Mouse (Mus musculus) kidney, adult 2 months (tissue): Measurements from ENCODE around the gene Lgr5. TPM values are rescaled to one million over a fixed set of nuclear protein-coding genes. Genes with fewer than 3 reads are reported as not detected.

Source experiments
- DNase-seq: peaks from one replicate; pipeline ENCODE4 v3.0.0; 2021
- H3K27ac ChIP-seq: fragments of 200-500 bp; 2 replicates; pipeline ENCODE4 v1.5.1; 2012; ENCODE audit warnings: low read depth, low read length, control low read depth, inconsistent platforms; ENCODE audit not compliant: insufficient read depth
- H3K27me3 ChIP-seq: fragments of 200-500 bp; replicated peaks from 2 replicates; pipeline ENCODE4 v1.6.1; 2012; ENCODE audit warnings: mild to moderate bottlenecking, moderate library complexity, low read length, inconsistent platforms; ENCODE audit not compliant: control insufficient read depth, insufficient read depth
- H3K36me3 ChIP-seq: fragments of 200-500 bp; 2 replicates; pipeline ENCODE4 v1.6.1; 2012; ENCODE audit warnings: mild to moderate bottlenecking, moderate library complexity, low read length, inconsistent platforms; ENCODE audit not compliant: control insufficient read depth, insufficient read depth
- H3K4me1 ChIP-seq: fragments of 200-500 bp; 2 replicates; pipeline ENCODE4 v1.6.1; 2011; ENCODE audit warnings: low read length; ENCODE audit not compliant: control insufficient read depth, insufficient read depth
- H3K4me3 ChIP-seq: fragments of 200-500 bp; 2 replicates; pipeline ENCODE4 v1.5.1; 2011; ENCODE audit warnings: mild to moderate bottlenecking, low read depth, low read length, control low read depth; ENCODE audit not compliant: insufficient read depth
- CTCF ChIP-seq: fragments of 200-500 bp; conservative IDR thresholded peaks from 2 replicates; pipeline ENCODE4 v1.5.1; 2011; ENCODE audit warnings: low read depth, mild to moderate bottlenecking, control low read depth, low read length, moderate library complexity, mixed read lengths; ENCODE audit not compliant: insufficient read depth, insufficient read length
- POLR2A ChIP-seq: fragments of 200-500 bp; IDR thresholded peaks from one replicate; pipeline ENCODE4 v1.6.1; 2011; ENCODE audit warnings: low read depth, low read length, control low read depth
- WGBS: fragments of 180-500 bp; shearing (Covaris S2); methylation state at CpG from one replicate; pipeline ENCODE4 v1.1.7; 2018; 5-methylcytosine and 5-hydroxymethylcytosine counted together
- polyA plus RNA-seq: library from polyadenylated mRNA; depleted of rRNA; stranded (reverse); fragments of >200 nt; gene quantifications from 2 replicates; pipeline ENCODE4 v1.2.3, GENCODE M21; 2012; rRNA removed

Lgr5 gene
- 0.58 and 0.97 TPM in 2 replicates for polyA plus RNA-seq

DNA sequence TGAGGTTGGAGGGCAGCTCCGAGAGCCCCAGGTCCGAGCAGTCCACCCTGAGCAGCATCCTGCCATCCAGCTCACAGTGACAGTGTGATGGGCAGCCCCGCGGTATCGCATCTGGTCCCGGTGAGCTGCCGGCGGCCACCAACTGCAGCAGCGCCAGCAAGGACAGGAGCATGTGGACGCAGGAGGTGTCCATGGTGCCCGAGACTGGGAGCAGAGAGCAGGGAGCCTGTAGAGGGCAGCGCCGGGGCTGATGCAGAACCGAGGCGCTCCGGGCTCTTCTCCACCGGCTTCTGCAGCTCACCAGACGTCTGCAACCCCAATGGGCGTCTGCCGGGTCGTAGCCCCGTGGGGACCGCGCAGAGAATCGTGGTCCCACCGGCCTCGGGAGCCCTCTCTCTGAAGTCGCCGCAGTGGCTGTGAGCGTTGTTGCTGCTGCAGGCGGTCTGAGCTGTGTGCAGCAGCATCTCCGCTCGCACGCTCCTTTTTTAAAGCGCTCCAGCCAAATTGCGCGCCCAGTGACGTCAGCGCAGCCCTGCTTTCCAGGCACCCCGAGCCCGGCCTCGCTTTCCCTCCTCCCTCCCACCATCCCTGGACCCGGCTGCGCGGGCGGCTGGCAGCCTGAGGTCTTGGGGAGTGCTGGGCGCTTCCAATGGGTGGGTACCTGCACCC, at the start of gene Lgr5:
Gene Lgr5 (minus strand): TSS at position 480 of the 669 bp plus-strand sequence.
- H3K27me3 ChIP-seq, result peaks cover 10% of the 10 kb centered on the region
- H3K4me3 ChIP-seq, result peak within 1 kb of the TSS; percentile 0; the same call in 1 of the 2 replicates
- no peaks in the 10 kb centered on the region for H3K4me1 ChIP-seq
- no peak within 1 kb of the TSS for H3K27ac ChIP-seq
- DNase-seq, result peak; percentile 51
- WGBS, result under 1% methylated on average over 47 of the region's 47 CpGs
- no peaks in the 10 kb centered on the region for H3K36me3 ChIP-seq
- TF ChIP-seq POLR2A, result no peak
- TF ChIP-seq CTCF, result 0 out of 2 replicates have a peak, but pooled peaks have one; percentile 16

DNA sequence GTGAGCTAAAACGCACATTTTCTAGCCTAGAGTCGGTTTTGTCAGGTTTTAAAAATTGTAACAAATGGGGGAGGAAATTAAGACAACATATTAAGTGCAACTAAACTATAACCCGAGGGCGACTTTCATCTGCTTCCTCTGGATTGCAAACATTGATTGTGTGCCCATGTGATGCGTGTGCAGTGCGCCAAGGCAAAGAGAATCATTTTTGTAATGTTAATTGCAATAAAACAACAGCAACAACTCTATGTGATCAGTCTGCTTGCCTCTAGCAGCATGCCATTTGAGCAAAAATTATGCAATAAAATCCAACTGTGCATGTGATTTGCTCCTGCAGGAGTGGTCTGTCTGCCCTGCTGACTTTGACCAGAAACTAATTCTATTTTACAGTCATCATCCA, 39.1 kb upstream of the Lgr5 start:
- Histone ChIP-seq H3K4me3 (no peak overlapping the region), H3K4me1 (no peaks in the 10 kb centered on the region), H3K36me3 (no peaks in the 10 kb centered on the region), H3K27me3 (no peaks in the 10 kb centered on the region), H3K27ac (no peak overlapping the region)
- WGBS, result 69% methylated on average over 6 of the region's 6 CpGs
- no peak for DNase-seq
- no peak for TF ChIP-seq POLR2A
- no peak for TF ChIP-seq CTCF

DNA sequence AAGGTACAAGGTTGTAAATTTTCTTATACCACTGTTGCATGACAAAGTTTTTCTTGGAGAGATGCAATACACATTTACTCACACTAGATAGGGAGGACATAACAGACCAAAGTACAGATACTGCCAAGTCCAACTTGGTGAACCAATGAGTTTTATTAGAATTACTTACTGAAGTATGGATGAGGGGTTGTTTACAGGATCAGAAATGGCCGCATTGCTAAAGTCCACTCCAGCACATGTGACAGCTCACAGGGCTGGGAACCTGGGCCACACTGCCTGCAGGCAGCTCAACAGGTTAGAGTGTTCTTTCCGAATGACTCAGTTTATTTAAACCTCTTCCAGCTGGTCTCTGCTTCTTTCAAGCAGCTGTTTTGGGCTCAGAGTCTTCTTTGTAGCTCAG, 37.4 kb upstream of the Lgr5 start:
- 90% methylated on average over 2 of the region's 2 CpGs for WGBS
- TF ChIP-seq CTCF (no peak), POLR2A (no peak)

DNA sequence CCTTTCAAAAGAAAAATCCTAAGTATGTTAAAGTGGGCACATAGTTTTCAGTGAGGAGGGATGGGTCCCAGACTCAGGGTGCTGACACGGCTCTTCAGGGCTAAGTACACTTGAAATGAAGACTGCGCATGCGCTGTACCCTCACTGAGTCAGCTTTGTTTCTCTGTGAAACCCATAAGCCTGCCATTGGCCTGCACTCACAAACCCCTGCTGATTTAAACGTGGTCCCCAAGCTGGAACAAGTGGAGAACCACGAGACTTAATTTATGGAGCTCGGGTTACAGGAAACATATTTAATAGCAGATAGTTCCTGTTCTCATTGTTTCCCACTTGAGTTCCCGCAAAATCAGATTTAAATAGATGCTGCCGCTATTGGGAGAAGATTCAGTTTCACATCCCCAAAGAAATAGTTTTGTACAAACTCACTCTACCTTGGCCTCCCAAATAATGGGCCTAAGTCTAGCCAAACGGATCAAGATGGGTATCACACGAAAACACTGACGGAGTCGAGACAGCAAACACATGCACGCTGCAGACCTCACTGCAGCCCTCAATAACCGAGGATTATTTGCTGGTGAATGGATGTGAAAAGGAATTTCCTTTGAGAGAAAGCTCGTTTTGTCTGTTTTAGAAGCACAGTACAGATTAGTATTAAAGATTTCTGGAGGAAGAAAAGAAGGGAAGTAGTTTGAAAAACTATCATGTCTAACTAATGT, 36.5 kb upstream of the Lgr5 start:
- no peaks in the 10 kb centered on the region for H3K4me1 ChIP-seq
- H3K4me3 ChIP-seq, result no peak overlapping the region
- H3K27ac ChIP-seq, result no peak overlapping the region
- peak; percentile 38 for DNase-seq
- 41% methylated on average over 15 of the region's 15 CpGs for WGBS
- no peaks in the 10 kb centered on the region for H3K27me3 ChIP-seq
- TF ChIP-seq POLR2A (no peak), CTCF (no peak)
- no peaks in the 10 kb centered on the region for H3K36me3 ChIP-seq

More for the DNA sequence above, 37.4 kb upstream of the Lgr5 start:
- Histone ChIP-seq H3K36me3 (no peaks in the 10 kb centered on the region), H3K27me3 (no peaks in the 10 kb centered on the region), H3K4me3 (no peak overlapping the region), H3K4me1 (no peaks in the 10 kb centered on the region), H3K27ac (no peak overlapping the region)
- no peak for DNase-seq

DNA sequence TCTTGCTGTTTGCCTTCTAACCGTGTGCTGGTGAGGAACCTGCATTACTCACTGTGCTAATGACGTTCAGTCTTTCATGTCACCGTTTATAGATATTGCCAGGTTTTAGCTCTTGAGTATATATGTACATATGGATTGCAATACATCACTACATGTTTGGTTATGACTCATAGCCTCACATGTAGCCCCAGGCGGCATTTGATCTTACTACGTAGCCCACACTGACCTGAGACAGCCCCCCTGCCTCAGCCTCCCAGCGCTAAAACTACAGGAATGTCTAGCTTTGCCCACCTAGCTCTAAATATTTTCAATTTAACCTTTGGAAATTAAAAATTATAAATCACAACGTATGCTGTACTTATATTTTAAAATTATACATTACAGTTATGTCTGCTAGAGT, 35.9 kb upstream of the Lgr5 start:
- DNase-seq, result no peak
- Histone ChIP-seq H3K27me3 (no peaks in the 10 kb centered on the region), H3K36me3 (no peaks in the 10 kb centered on the region), H3K27ac (no peak overlapping the region), H3K4me3 (no peak overlapping the region), H3K4me1 (no peaks in the 10 kb centered on the region)
- TF ChIP-seq POLR2A (no peak), CTCF (no peak)
- WGBS, result 79% methylated on average over 7 of the region's 7 CpGs

DNA sequence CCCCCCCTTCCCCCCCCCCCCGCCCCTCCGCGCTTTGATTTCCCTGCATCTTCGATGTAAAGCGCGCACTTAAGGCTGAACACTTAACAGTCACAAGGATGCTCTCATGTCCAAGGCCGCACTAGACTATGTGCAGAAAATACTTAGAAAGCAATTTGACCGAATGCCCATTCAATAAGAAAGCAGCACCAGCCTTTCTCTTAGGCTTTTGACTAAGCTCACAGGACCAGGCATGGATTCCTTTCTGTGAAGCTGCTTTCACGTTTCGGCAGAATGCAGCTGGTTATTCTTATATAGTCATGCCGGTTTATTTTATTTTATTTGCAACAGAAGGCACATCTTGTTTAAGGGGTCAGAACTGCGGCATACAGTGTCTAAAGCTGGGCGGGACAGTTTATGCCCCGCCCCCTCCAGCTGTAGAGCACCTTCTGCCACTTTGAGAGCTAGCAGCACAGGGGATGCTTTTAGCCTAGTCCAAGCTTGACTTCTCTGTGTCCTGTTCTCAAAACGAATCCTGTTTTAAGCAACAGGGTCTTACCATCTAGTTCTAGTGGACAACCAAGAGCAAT, 30.8 kb upstream of the Lgr5 start:
- WGBS, result 19% methylated on average over 15 of the region's 15 CpGs
- 0 out of 2 replicates have a peak, but pooled peaks cover 2% of the 10 kb centered on the region for H3K27me3 ChIP-seq
- H3K4me1 ChIP-seq, result no peaks in the 10 kb centered on the region
- H3K36me3 ChIP-seq, result no peaks in the 10 kb centered on the region
- TF ChIP-seq POLR2A, result no peak
- TF ChIP-seq CTCF, result no peak
- no peak overlapping the region for H3K4me3 ChIP-seq
- DNase-seq, result no peak
- no peak overlapping the region for H3K27ac ChIP-seq
